Mouse (Mus musculus): Measurements from ENCODE around the gene Gjc2. TPM values are rescaled to one million over a fixed set of nuclear protein-coding genes. Genes with fewer than 3 reads are reported as not detected.

Gene Gjc2
- total and polyA plus RNA-seq, 3 experiments, result not detected

DNA sequence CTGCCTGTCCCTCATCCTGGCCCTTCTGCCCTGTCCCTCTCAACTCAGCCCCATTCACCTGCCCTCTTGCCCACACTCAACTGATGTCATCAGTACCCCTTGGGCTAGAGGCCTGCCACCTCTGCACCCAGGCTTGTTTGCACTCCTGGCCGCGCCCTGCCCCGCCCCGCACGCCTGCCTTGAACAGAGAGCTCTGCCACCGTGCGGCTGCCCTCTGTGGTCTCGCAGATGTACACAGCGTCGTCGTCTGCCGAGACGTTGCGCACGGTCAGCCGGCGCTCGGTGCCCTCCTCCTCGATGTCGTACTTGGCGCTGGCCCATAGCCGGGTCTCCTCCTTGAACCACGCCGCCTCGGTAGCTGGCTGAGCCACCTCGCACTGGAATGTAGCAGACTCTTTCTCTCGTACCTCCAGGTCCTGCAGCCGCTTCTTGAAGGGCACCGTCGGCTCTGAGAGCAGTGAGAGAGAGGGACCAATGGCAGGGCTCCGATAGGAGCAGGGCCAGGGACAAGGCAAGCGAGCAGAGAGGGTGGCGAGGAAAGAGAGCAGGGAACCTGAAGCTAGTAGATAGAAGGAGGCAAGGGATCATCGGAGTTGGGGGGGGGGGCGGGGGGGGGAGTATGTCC, 48.5 kb downstream of the Gjc2 start:
- DNase-seq (ENCODE audit: low spot score), result no peak
- H3K9me3 ChIP-seq (replicated peaks), result peaks cover 8% of the 10 kb centered on the region
- no peaks in the 10 kb centered on the region for H3K36me3 ChIP-seq (replicated peaks)
- no peaks in the 10 kb centered on the region for H3K4me1 ChIP-seq (ENCODE audit: insufficient read depth, low read depth, low read length)
- no peak for ATAC-seq (ENCODE audit: extremely low read depth, insufficient number of reproducible peaks, low FRiP score, poor library complexity, severe bottlenecking)
- TF ChIP-seq TAL1 (conservative IDR thresholded peaks at IDR 0.05; ENCODE audit: low read depth, low read length) (no peak), GATA2 (IDR thresholded peaks at IDR 0.05; ENCODE audit: borderline replicate concordance, low read depth, low read length) (no peak), POLR2AphosphoS5 (IDR thresholded peaks at IDR 0.05; ENCODE audit: insufficient replicate concordance, low read depth, low read length) (no peak), CTCF (IDR thresholded peaks at IDR 0.05; ENCODE audit: low read depth, low read length) (no peak), GATA1 (IDR thresholded peaks at IDR 0.05; ENCODE audit: borderline replicate concordance, low read length) (no peak)
- peaks cover 31% of the 10 kb centered on the region; the same call in 1 of the 2 replicates for H3K27me3 ChIP-seq (ENCODE audit: insufficient read depth, low read length)
- no peak overlapping the region for H3K4me3 ChIP-seq (ENCODE audit: low read depth, low read length)

DNA sequence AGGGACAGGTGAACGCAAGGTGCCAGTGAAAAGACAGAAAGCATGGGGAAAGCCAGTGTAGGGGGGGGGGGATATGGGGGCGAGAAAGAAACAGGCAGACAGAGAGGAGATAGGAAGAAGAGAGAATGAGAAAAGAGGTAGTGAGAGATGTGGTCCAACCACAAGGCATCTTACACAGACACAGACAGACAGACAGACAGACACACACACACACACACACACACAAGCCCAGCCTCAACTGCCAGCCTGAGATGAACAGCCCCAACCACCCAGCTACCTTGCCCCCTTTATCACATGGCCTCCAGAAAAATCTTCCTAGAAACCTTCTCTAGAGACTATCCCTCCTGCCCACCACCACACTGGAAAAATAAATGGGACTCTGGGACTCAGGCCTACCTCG, 50.9 kb downstream of the Gjc2 start:
- Histone ChIP-seq H3K4me3 (ENCODE audit: low read depth, low read length) (no peak overlapping the region), H3K36me3 (replicated peaks) (no peaks in the 10 kb centered on the region), H3K4me1 (ENCODE audit: insufficient read depth, low read depth, low read length) (no peaks in the 10 kb centered on the region), H3K9me3 (replicated peaks) (peaks cover 8% of the 10 kb centered on the region), H3K27me3 (ENCODE audit: insufficient read depth, low read length) (peaks cover 14% of the 10 kb centered on the region; the same call in 1 of the 2 replicates)
- TF ChIP-seq CTCF (IDR thresholded peaks at IDR 0.05; ENCODE audit: low read depth, low read length) (no peak), TAL1 (conservative IDR thresholded peaks at IDR 0.05; ENCODE audit: low read depth, low read length) (no peak), POLR2AphosphoS5 (IDR thresholded peaks at IDR 0.05; ENCODE audit: insufficient replicate concordance, low read depth, low read length) (no peak), GATA2 (IDR thresholded peaks at IDR 0.05; ENCODE audit: borderline replicate concordance, low read depth, low read length) (no peak), GATA1 (IDR thresholded peaks at IDR 0.05; ENCODE audit: borderline replicate concordance, low read length) (no peak)
- DNase-seq (ENCODE audit: low spot score) (no peak), ATAC-seq (ENCODE audit: extremely low read depth, insufficient number of reproducible peaks, low FRiP score, poor library complexity, severe bottlenecking) (no peak)

DNA sequence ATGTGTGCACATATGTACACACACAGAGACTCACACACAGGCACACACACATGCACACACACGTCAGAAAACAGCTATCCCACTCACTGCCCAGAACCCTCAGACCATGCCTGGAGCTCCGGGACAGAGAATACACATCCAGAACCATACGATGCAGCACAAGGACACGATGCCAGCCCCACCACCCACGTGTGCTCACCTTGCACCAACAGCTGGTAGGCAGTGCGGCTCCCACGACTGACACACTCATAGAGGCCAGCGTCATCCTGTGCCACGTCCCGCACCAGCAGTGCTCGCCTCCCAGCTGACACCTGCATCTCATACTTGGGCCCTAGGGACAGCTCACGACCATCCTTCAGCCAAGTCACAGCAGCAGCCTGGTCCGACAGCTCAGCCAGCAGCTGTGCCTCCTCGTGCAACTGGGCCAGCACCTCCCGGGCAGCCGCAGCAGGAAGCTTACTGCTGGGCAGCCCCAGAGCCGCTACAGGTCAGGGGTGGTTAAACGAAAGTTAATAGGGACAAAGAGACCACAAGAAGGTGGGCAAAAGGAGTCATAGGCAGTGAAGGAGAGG, 51.6 kb downstream of the Gjc2 start:
- H3K4me3 ChIP-seq (ENCODE audit: low read depth, low read length), result no peak overlapping the region
- no peak for DNase-seq (ENCODE audit: low spot score)
- H3K27me3 ChIP-seq (ENCODE audit: insufficient read depth, low read length), result peaks cover 13% of the 10 kb centered on the region; the same call in 1 of the 2 replicates
- TF ChIP-seq GATA2 (IDR thresholded peaks at IDR 0.05; ENCODE audit: borderline replicate concordance, low read depth, low read length) (no peak), POLR2AphosphoS5 (IDR thresholded peaks at IDR 0.05; ENCODE audit: insufficient replicate concordance, low read depth, low read length) (no peak), TAL1 (conservative IDR thresholded peaks at IDR 0.05; ENCODE audit: low read depth, low read length) (no peak), CTCF (IDR thresholded peaks at IDR 0.05; ENCODE audit: low read depth, low read length) (no peak), GATA1 (IDR thresholded peaks at IDR 0.05; ENCODE audit: borderline replicate concordance, low read length) (no peak)
- H3K9me3 ChIP-seq (replicated peaks), result peaks cover 8% of the 10 kb centered on the region
- no peak for ATAC-seq (ENCODE audit: extremely low read depth, insufficient number of reproducible peaks, low FRiP score, poor library complexity, severe bottlenecking)
- no peaks in the 10 kb centered on the region for H3K36me3 ChIP-seq (replicated peaks)
- no peaks in the 10 kb centered on the region for H3K4me1 ChIP-seq (ENCODE audit: insufficient read depth, low read depth, low read length)

DNA sequence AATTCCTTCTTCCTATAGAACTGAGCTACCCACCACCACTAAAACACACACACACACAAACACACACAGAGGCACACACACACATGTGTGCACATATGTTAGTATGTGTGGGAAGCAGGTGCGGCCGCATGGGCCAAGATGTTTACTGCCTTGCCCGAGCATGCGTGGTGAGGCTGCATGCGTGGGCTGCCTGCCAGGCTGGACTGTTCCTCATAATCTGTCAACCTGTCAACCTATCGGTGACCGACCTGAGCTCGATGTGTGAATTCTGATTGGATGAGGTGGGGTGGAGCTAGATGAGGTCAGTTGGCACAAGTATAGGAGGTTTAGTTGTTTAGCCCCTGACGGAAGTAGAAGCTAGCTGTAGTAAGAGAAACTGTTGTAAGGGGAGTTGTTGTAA, 52.2 kb downstream of the Gjc2 start:
- TF ChIP-seq GATA1 (IDR thresholded peaks at IDR 0.05; ENCODE audit: borderline replicate concordance, low read length) (no peak), CTCF (IDR thresholded peaks at IDR 0.05; ENCODE audit: low read depth, low read length) (no peak), GATA2 (IDR thresholded peaks at IDR 0.05; ENCODE audit: borderline replicate concordance, low read depth, low read length) (no peak), TAL1 (conservative IDR thresholded peaks at IDR 0.05; ENCODE audit: low read depth, low read length) (no peak), POLR2AphosphoS5 (IDR thresholded peaks at IDR 0.05; ENCODE audit: insufficient replicate concordance, low read depth, low read length) (no peak)
- Histone ChIP-seq H3K4me1 (ENCODE audit: insufficient read depth, low read depth, low read length) (no peaks in the 10 kb centered on the region), H3K36me3 (replicated peaks) (no peaks in the 10 kb centered on the region), H3K9me3 (replicated peaks) (peaks cover 4% of the 10 kb centered on the region), H3K4me3 (ENCODE audit: low read depth, low read length) (no peak overlapping the region), H3K27me3 (ENCODE audit: insufficient read depth, low read length) (peaks cover 11% of the 10 kb centered on the region; the same call in 1 of the 2 replicates)
- ATAC-seq (ENCODE audit: extremely low read depth, insufficient number of reproducible peaks, low FRiP score, poor library complexity, severe bottlenecking), result no peak
- no peak for DNase-seq (ENCODE audit: low spot score)

Other genes starting within 250 kb of the Gjc2 start
- gene Rnf187, start 244.3 kb downstream of the Gjc2 start, total RNA-seq (2014; fragmentation: Nextera tagmentation), result 55.7 and 55.8 TPM in 2 replicates
- 72.8 and 106 TPM in 2 replicates for gene Rnf187, start 244.3 kb downstream of the Gjc2 start, total RNA-seq (2017)
- gene Rnf187, start 244.3 kb downstream of the Gjc2 start, polyA plus RNA-seq (2012), result 225 and 312 TPM in 2 replicates
- 2.7 and 23.2 TPM in 2 replicates for gene Hist3h2ba, start 234.3 kb downstream of the Gjc2 start, total RNA-seq (2014; fragmentation: Nextera tagmentation)
- 6.0 and 7.1 TPM in 2 replicates for gene Hist3h2ba, start 234.3 kb downstream of the Gjc2 start, total RNA-seq (2017)
- 0.20 TPM in 1 of 2 replicates, not detected in the other for gene Hist3h2ba, start 234.3 kb downstream of the Gjc2 start, polyA plus RNA-seq (2012)
- 93.3 and 107 TPM in 2 replicates for gene Hist3h2a, start 228.5 kb downstream of the Gjc2 start, total RNA-seq (2014; fragmentation: Nextera tagmentation)
- gene Hist3h2a, start 228.5 kb downstream of the Gjc2 start, total RNA-seq (2017), result 108 and 128 TPM in 2 replicates
- 6.2 and 13.5 TPM in 2 replicates for gene Hist3h2a, start 228.5 kb downstream of the Gjc2 start, polyA plus RNA-seq (2012)
- gene Trim17, start 228.5 kb downstream of the Gjc2 start, total RNA-seq (2014; fragmentation: Nextera tagmentation), result not detected in 2 replicates
- 0.11 and 0.12 TPM in 2 replicates for gene Trim17, start 228.5 kb downstream of the Gjc2 start, total RNA-seq (2017)
- 0.12 and 7.5 TPM in 2 replicates for gene Trim17, start 228.5 kb downstream of the Gjc2 start, polyA plus RNA-seq (2012)
- gene Trim11, start 205.1 kb downstream of the Gjc2 start, total RNA-seq (2014; fragmentation: Nextera tagmentation), result 44.7 and 48.2 TPM in 2 replicates
- 32.3 and 36.4 TPM in 2 replicates for gene Trim11, start 205.1 kb downstream of the Gjc2 start, total RNA-seq (2017)
- 69.3 and 75.9 TPM in 2 replicates for gene Trim11, start 205.1 kb downstream of the Gjc2 start, polyA plus RNA-seq (2012)
- gene Obscn, start 46.8 kb downstream of the Gjc2 start, total RNA-seq (2014; fragmentation: Nextera tagmentation), result not detected in 2 replicates
- 0.17 and 0.27 TPM in 2 replicates for gene Obscn, start 46.8 kb downstream of the Gjc2 start, total RNA-seq (2017)
- 0.11 TPM in 2 replicates for gene Obscn, start 46.8 kb downstream of the Gjc2 start, polyA plus RNA-seq (2012)
- gene Iba57, start 19.5 kb downstream of the Gjc2 start, total RNA-seq (2014; fragmentation: Nextera tagmentation), result 3.0 and 4.9 TPM in 2 replicates
- gene Iba57, start 19.5 kb downstream of the Gjc2 start, total RNA-seq (2017), result 7.3 and 8.6 TPM in 2 replicates
- 10.5 and 10.8 TPM in 2 replicates for gene Iba57, start 19.5 kb downstream of the Gjc2 start, polyA plus RNA-seq (2012)
- 16.8 and 19.1 TPM in 2 replicates for gene Guk1, start 9.0 kb upstream of the Gjc2 start, total RNA-seq (2014; fragmentation: Nextera tagmentation)
- 37.5 and 38.2 TPM in 2 replicates for gene Guk1, start 9.0 kb upstream of the Gjc2 start, total RNA-seq (2017)
- 35.2 and 40.2 TPM in 2 replicates for gene Guk1, start 9.0 kb upstream of the Gjc2 start, polyA plus RNA-seq (2012)
- gene Mrpl55, start 19.3 kb upstream of the Gjc2 start, total RNA-seq (2014; fragmentation: Nextera tagmentation), result 15.1 and 23.4 TPM in 2 replicates
- gene Mrpl55, start 19.3 kb upstream of the Gjc2 start, total RNA-seq (2017), result 38.7 and 40.8 TPM in 2 replicates
- 29.5 and 34.8 TPM in 2 replicates for gene Mrpl55, start 19.3 kb upstream of the Gjc2 start, polyA plus RNA-seq (2012)
- gene 2310033P09Rik, start 25.1 kb upstream of the Gjc2 start, total RNA-seq (2014; fragmentation: Nextera tagmentation), result 7.1 and 10.7 TPM in 2 replicates
- gene 2310033P09Rik, start 25.1 kb upstream of the Gjc2 start, total RNA-seq (2017), result 6.1 and 9.0 TPM in 2 replicates
- 32.0 and 37.3 TPM in 2 replicates for gene 2310033P09Rik, start 25.1 kb upstream of the Gjc2 start, polyA plus RNA-seq (2012)
- 216 and 232 TPM in 2 replicates for gene Arf1, start 45.1 kb upstream of the Gjc2 start, total RNA-seq (2014; fragmentation: Nextera tagmentation)
- 308 and 319 TPM in 2 replicates for gene Arf1, start 45.1 kb upstream of the Gjc2 start, total RNA-seq (2017)
- gene Arf1, start 45.1 kb upstream of the Gjc2 start, polyA plus RNA-seq (2012), result 159 and 175 TPM in 2 replicates
- gene Wnt3a, start 107.5 kb upstream of the Gjc2 start, total RNA-seq (2014; fragmentation: Nextera tagmentation), result not detected in 2 replicates
- gene Wnt3a, start 107.5 kb upstream of the Gjc2 start, total RNA-seq (2017), result 0.06 TPM in 1 of 2 replicates, not detected in the other
- gene Wnt3a, start 107.5 kb upstream of the Gjc2 start, polyA plus RNA-seq (2012), result not detected in 2 replicates
- not detected in 2 replicates for gene Wnt9a, start 123.7 kb upstream of the Gjc2 start, total RNA-seq (2014; fragmentation: Nextera tagmentation)
- 0.05 and 0.06 TPM in 2 replicates for gene Wnt9a, start 123.7 kb upstream of the Gjc2 start, total RNA-seq (2017)
- gene Wnt9a, start 123.7 kb upstream of the Gjc2 start, polyA plus RNA-seq (2012), result not detected in 2 replicates
- gene Prss38, start 192.4 kb upstream of the Gjc2 start, total RNA-seq (2014; fragmentation: Nextera tagmentation), result 0.68 TPM in 1 of 2 replicates, not detected in the other
- gene Prss38, start 192.4 kb upstream of the Gjc2 start, total RNA-seq (2017), result not detected in 2 replicates
- not detected in 2 replicates for gene Prss38, start 192.4 kb upstream of the Gjc2 start, polyA plus RNA-seq (2012)

Measured in G1E (cell line).